Mouse (Mus musculus) heart, embryonic 15.5 days (tissue): Measurements from ENCODE around the gene Cyp2c68. TPM values are rescaled to one million over a fixed set of nuclear protein-coding genes. Genes with fewer than 3 reads are reported as not detected.

Experiments
- polyA plus RNA-seq: library from polyadenylated mRNA; unstranded; fragments of >200 nt; fragmentation: Nextera tagmentation; extraction: Ambion mirVana; gene quantifications from 2 replicates; pipeline ENCODE4 v1.2.1, GENCODE M21; 2015

Cyp2c68 gene
- polyA plus RNA-seq, 1 experiment from 2014 or later = not detected

Other genes starting within 250 kb of the Cyp2c68 start
- gene Cyp2c39, start 230.2 kb downstream of the Cyp2c68 start, polyA plus RNA-seq = not detected in 2 replicates
- not detected in 2 replicates for gene Cyp2c67, start 92.0 kb downstream of the Cyp2c68 start, polyA plus RNA-seq
- not detected in 2 replicates for gene Cyp2c40, start 71.8 kb upstream of the Cyp2c68 start, polyA plus RNA-seq
- gene Cyp2c69, start 145.7 kb upstream of the Cyp2c68 start, polyA plus RNA-seq = not detected in 2 replicates